Mouse (Mus musculus) cortical plate, adult 2 months (tissue): ENCODE results near the gene P4hb.

Experiments used
- CTCF ChIP-seq: fragments of 200-500 bp; IDR thresholded peaks from 2 replicates; pipeline ENCODE4 v1.5.1; 2011; ENCODE audit warnings: mild to moderate bottlenecking, control low read depth, low read length; ENCODE audit not compliant: insufficient read depth; ENCODE audit errors: extremely low read depth
- POLR2A ChIP-seq: fragments of 200-500 bp; IDR thresholded peaks from 2 replicates; pipeline ENCODE4 v1.6.1; 2011; ENCODE audit warnings: mild to moderate bottlenecking, low read length, control low read depth; ENCODE audit not compliant: insufficient read depth; ENCODE audit errors: extremely low read depth

DNA sequence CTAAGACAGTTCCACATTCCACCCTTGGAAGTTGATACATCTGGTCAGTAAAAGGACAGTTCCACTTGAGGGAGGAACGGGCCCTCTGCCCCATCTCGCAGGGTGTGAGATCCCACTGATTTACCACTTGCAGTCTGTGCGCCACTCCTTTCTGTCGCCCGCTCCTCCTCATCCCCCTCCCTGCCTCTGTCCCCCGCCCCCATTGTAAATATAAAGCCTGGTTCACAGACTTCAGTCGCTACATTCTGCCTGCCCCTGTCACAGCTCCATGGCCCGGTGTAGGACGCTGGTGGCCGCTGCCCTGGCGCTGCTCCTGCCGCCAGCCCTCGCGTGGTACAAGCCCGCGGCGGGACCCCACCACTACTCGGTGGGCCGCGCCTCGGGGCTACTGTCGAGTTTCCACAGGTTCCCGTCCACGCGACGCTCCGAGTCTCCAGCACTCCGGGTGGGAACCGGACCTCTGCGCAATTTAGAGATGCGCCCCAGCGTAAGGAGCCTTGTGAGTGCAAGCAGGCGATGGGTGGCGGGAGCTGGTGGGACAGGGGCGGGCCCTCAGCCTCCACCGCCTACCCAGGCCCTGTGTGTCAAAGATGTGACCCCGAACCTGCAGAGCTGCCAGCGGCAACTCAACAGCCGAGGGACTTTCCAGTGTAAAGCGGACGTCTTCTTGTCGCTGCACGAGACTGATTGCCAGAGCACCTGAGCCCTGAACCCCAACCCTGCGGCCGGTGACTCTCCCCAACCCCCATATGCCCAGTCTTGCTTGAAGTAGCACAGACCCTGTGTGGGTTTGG, 35.4 kb upstream of the P4hb start, which contains the start of gene Npb:
- no peak for TF ChIP-seq CTCF
- no peak for TF ChIP-seq POLR2A
